Mouse (Mus musculus) adrenal gland, postnatal 36 days (tissue): ENCODE results near the gene Dnase1l2. TPM values are rescaled to one million over a fixed set of nuclear protein-coding genes. Genes with fewer than 3 reads are reported as not detected.
"Not testable (repeated sequence)": the region's sequence is repeated elsewhere in the genome, so short reads cannot be mapped to it uniquely, and the experiment has no call there.

Experiments used
- DNase-seq, 2 experiments: peaks; one replicate each; pipeline ENCODE4 v3.0.0; 2021; ENCODE audit warnings: mixed read lengths in 1 of 2
- total RNA-seq, 2 experiments: library from RNA; stranded (reverse); gene quantifications; 2 replicates each; pipeline ENCODE4 v1.2.3; 2021

Dnase1l2 gene
- total RNA-seq, 2 experiments from 2014 or later, result 2.1 to 4.3 TPM

- peak; percentile 38 to 66 for DNase-seq
These were observed 13.5 kb downstream of the Dnase1l2 start for GRCm38 (mm10) chr17:24429201-24429983.

- peak in 1 of 2 experiments; percentile 30 for DNase-seq
These were observed 15.7 kb downstream of the Dnase1l2 start for GRCm38 (mm10) chr17:24427170-24427557.

- DNase-seq, result peak; percentile 99
These were observed 16.3 kb downstream of the Dnase1l2 start, which contains the start of gene Eci1 for GRCm38 (mm10) chr17:24426471-24427169. TSS of gene Eci1 (plus strand) at chr17:24426641.

- no peak for DNase-seq
These were observed 17.0 kb downstream of the Dnase1l2 start for GRCm38 (mm10) chr17:24425905-24426304.

DNA sequence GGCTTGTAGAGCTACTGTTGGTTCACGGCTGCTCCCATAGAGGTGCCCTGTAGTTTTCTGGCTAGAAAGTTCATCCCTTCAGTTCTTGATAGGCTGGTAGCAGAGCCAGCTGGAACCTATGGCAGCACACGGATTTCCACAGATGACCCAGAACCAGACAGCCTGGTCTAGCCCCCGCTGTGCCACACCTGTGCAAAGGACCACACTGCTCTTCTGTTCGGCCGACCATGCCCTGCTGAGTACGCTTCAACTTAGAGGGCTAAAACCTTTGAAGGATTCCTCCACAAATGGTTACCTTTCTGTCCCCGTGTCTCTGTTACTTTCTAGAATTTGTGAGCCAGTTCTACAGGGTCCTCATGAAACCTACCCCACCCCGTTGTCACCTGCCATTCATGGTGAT lies 17.6 kb downstream of the Dnase1l2 start:
- DNase-seq, result not testable (repeated sequence)

- DNase-seq, result no peak
These were observed 18.4 kb downstream of the Dnase1l2 start for GRCm38 (mm10) chr17:24424489-24424888.

DNA sequence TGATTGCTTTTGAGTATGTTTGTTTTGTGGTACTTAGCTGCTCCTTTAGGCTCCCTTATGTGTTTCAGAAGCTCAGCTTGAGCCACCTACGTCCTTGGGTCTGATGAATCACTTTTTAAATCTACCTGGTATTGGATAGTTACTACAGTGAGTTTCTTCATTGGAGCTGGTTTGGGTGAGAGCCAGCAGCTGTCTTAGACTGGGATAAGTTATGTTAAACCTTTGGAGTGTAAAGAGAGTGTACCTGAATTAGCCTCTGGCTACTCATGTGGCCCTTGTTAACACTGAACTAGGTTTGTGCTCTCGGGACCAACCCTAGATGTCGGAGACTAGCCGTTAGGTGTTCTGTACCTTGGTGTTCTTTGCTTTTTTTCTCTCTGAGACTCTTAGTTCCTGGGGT lies 19.8 kb downstream of the Dnase1l2 start:
- no peak for DNase-seq

DNA sequence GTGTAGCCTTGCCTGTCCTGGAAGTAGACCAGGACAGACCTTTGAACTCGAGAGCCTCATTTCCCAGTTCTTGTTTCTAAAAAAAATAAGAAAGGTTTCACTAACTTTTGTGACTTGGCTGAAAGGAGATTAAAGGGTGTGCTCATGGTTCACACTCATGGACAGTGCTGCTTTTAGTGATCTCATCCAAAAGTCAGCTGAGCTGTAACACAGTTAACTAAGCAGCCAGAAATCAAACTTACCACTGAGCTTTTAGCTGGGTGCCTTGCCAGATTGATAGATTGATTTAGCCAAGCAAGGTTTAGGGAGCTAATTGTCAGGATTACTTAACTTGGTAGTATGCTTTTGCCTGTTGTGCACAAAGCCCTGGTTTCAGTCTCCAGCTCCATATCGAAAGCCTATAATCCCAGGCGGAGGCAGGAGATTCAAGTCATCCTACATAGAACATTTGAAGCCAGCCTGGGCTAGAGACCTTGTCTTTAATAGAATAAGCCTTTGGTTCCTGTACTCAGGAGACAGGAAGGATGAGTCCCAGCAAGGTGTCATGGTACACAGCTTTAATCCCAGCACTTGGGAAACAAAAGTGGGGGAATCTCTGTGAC lies 26.8 kb downstream of the Dnase1l2 start:
- no peak for DNase-seq

DNA sequence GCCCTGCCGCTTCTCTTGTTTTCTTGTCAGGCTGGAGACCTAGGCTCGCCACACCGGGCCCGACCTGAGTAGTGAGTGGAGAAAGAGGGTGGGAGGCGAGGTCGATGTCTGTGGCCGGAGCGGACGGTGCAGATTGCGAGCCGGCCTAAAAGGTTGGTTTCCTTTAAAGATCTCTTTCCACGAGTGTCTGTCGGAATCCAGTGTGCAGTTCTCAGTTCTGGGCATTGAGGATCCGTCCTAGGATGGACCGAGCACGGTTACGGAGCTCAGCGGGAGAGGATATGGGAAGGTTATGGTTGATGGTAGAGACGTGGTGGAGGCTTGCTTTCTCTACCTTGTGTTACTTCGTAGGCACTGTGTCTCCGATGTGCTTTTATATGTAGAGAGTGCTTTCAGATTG lies 27.9 kb downstream of the Dnase1l2 start:
- no peak for DNase-seq

DNA sequence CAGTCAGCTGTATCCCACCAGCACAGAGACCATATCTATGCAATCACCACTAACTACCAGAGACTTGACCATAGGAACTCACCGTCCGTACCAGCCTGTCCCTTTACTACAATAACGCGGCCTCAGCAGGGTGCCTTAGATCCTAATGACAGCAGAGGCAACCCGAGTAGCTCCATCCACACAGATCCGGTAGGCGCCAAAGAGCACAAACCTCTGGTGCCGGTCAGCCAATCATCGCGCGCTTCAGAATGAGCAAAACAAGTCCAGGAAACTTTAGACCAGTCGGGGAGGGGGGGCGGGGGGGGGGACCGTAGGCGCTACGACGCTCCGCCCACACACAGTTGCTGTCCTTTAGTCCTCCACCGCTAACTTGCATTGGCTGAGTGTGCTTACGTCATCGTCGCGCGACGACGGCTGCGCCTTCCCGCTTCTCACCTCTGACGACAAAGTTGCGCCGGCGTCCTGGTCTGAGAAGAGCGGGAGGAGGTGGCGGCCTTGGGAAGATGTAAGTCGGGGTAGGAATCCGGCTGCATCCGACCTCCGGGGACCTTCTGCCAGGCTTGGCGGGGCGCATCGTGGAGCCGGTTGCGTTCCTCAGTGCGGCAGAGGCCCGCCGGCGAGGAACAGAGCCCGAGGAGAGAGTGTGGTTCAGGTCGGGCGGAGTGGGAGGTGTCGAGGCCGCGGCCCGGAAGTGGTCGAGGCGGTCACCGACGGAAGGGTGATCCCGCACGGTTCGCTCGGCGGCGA lies 28.5 kb downstream of the Dnase1l2 start, which contains the start of gene Rnps1:
Gene Rnps1 (plus strand): TSS at position 336 of the 747 bp plus-strand sequence.
- peak; percentile 93 to 94 for DNase-seq

- peak in 1 of 2 experiments; percentile 47 for DNase-seq
These were observed 29.2 kb downstream of the Dnase1l2 start for GRCm38 (mm10) chr17:24413557-24414211.

GRCm38 (mm10) chr17:24407116-24407803 lies 35.6 kb downstream of the Dnase1l2 start:
- DNase-seq, result no peak

DNA sequence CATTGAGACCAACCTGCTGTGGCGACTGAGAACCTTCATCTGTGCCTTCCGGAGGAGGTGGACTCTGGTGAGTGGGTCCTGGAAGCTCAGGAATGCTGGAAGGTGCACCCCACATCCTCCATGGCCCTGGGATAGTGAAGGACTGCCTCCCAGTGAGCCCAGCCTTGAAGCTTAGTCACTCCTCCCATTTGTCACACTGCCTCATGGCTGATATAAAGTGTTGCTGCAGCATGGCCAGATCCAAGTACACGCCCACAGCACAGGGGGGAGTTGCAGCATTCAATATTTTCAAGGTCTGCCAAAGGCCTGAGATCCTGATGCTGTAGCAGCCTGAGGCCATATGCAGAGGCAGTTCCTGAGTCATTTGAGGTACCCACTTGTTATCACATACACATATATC lies 40.5 kb downstream of the Dnase1l2 start:
- DNase-seq, result peak; percentile 84 to 87

DNA sequence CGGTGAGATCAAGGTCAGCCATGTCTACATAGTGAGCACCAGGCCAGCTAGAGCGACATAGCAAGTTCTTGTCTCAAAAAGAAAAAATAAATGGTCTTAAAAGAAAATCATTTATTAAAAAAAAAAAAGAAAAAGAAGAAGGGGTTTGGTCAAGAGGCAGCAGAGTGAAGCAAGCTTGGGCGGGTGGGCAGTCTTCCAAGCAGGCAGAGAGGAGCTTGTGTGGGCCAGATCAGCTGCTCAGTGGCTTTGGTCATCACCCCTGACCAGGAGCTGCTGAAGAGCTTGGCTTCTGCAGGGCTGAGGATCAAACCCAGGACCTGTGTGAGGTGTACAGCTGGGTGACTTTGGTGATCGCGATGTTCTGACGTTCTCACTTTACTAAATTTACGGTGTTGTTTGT lies 48.4 kb downstream of the Dnase1l2 start:
- peak; percentile 56 to 57 for DNase-seq

GRCm38 (mm10) chr17:24393527-24393926 lies 49.4 kb downstream of the Dnase1l2 start:
- no peak for DNase-seq

- peak in 1 of 2 experiments; percentile 53 for DNase-seq
These were observed 51.8 kb downstream of the Dnase1l2 start for GRCm38 (mm10) chr17:24391149-24391548.
